Mouse (Mus musculus): ENCODE data around the gene Gm4353. TPM values are rescaled to one million over a fixed set of nuclear protein-coding genes. Genes with fewer than 3 reads are reported as not detected.

Gene Gm4353
- polyA plus RNA-seq, 1 experiment from 2014 or later = 0.91 TPM

DNA sequence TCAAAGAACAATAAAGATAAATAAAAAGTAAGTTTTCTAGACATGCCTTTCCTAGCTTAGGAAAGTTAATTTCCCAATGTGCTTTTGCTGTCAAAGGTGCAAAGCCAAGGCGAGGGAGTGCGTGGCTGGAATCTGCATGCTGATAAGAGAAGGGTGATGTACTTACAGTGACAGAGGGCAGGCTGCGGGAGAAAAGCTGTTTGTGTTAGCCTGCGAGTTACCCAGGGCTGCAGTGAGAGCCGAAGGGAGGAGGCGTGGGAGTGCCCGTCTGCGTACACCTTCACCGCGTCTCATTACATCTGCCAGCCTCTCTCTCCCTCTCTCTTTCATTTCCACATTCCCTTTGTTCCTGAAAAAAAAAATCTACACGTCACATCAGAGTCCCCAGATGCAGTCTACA is 45.9 kb downstream of the Gm4353 start, which contains the start of gene Sox6:
Sox6 (minus strand) TSS at position 286 of the 400 bp plus-strand sequence.
- Histone ChIP-seq H3K9ac (ENCODE audit: low read length) (peak within 1 kb of the TSS; percentile 66), H3K4me3 (ENCODE audit: low read depth, low read length) (peak within 1 kb of the TSS; percentile 48), H3K36me3 (ENCODE audit: control insufficient read depth, insufficient read depth, low read length) (no peaks in the 10 kb centered on the region), H3K27ac (ENCODE audit: low read depth, low read length) (no peak within 1 kb of the TSS), H3K9me3 (ENCODE audit: control insufficient read depth, low read length) (no peaks in the 10 kb centered on the region), H3K4me2 (ENCODE audit: low read depth, low read length, severe bottlenecking) (peak within 1 kb of the TSS; percentile 99), H3K27me3 (ENCODE audit: control insufficient read depth, insufficient read depth, low read length) (peaks cover 5% of the 10 kb centered on the region; the same call in 1 of the 2 replicates), H3K4me1 (replicated peaks; ENCODE audit: control insufficient read depth, insufficient read depth, low read length) (peaks cover 16% of the 10 kb centered on the region)
- no peak for ATAC-seq (replicated peaks; ENCODE audit: low FRiP score)
- peak; percentile 73 for DNase-seq (ENCODE audit: low spot score)
- WGBS = 0% methylated on average over 11 of the region's 11 CpGs

DNA sequence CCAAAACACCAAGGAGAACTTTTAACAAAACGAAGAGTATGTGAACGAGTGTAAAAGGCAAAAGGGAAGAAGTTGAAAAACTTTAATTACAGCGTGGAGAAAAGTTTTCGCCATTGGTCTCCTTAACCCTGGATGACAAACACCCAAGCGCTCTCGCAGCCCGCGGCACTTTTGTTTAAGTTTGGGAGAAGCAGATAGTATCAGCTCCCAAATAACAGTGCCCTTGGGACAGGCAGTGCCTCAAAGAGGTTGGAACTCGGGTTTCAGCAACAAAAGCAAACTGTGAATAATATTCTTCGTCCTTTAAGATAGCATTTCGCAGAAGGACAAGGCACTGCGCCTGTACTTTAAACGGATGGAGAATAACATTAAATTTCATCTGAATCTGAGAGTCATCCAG is 46.4 kb downstream of the Gm4353 start:
- H3K36me3 ChIP-seq (ENCODE audit: control insufficient read depth, insufficient read depth, low read length) = no peaks in the 10 kb centered on the region
- peak overlapping the region; percentile 66; the same call in 1 of the 2 replicates for H3K9ac ChIP-seq (ENCODE audit: low read length)
- no peak for DNase-seq (ENCODE audit: low spot score)
- H3K27ac ChIP-seq (ENCODE audit: low read depth, low read length) = no peak overlapping the region
- H3K4me3 ChIP-seq (ENCODE audit: low read depth, low read length) = peak overlapping the region; percentile 48
- peaks cover 5% of the 10 kb centered on the region; the same call in 1 of the 2 replicates for H3K27me3 ChIP-seq (ENCODE audit: control insufficient read depth, insufficient read depth, low read length)
- H3K4me1 ChIP-seq (replicated peaks; ENCODE audit: control insufficient read depth, insufficient read depth, low read length) = peaks cover 16% of the 10 kb centered on the region
- no peak for ATAC-seq (replicated peaks; ENCODE audit: low FRiP score)
- WGBS = 1% methylated on average over 13 of the region's 13 CpGs
- H3K9me3 ChIP-seq (ENCODE audit: control insufficient read depth, low read length) = no peaks in the 10 kb centered on the region
- H3K4me2 ChIP-seq (ENCODE audit: low read depth, low read length, severe bottlenecking) = peak overlapping the region; percentile 99

DNA sequence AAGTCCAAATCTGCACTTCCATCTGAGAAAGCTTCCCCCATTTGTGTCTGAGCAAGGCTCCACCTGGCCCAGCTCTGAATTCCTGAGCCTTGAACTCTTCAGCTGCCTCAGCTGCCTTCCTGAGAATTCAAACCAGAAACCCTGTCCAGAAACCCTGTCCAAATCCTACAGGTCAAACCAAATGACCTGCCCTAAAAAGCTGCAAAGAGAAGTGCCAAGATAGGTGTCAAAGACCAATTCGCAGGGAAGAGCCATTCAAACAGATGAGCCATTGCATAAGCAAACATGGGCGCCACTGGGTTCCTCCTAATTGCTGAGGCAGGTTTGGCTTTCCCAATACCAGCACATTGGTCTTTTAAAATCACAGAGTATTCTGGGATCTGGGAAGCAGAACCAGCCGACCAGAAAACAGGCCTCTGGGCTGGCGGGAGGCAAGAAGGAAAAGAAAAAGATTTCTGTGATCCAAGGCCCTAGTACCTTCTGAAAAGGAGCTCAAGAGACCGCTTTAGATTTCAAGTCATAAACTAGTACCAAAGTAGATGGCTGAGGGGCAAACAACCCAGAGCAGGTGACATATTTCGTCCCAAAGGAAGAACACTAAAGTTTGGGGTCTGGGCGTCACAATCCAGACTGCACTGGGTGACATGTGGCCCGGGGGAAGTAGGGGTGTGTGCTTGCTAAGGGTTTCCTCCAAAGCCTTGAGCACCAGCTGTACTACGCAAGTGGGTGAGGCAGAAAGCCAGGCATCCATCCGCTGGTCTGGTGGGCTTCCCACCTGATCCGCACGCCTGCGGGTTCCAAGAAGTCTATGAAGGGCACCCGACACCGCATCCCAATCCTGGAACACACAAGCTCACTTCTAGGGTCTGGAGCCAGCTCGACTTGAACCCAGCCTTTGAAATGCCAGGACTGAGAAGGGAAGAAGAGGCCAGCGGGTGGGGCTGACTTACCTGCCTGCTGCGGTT is 47.6 kb downstream of the Gm4353 start:
- 21% methylated on average over 18 of the region's 18 CpGs for WGBS
- ATAC-seq (replicated peaks; ENCODE audit: low FRiP score) (no peak), DNase-seq (ENCODE audit: low spot score) (peak; percentile 56)
- no peaks in the 10 kb centered on the region for H3K9me3 ChIP-seq (ENCODE audit: control insufficient read depth, low read length)
- H3K27me3 ChIP-seq (ENCODE audit: control insufficient read depth, insufficient read depth, low read length) = peaks cover 5% of the 10 kb centered on the region; the same call in 1 of the 2 replicates
- H3K9ac ChIP-seq (ENCODE audit: low read length) = peak overlapping the region; percentile 25; the same call in 1 of the 2 replicates
- H3K36me3 ChIP-seq (ENCODE audit: control insufficient read depth, insufficient read depth, low read length) = no peaks in the 10 kb centered on the region
- peaks cover 18% of the 10 kb centered on the region for H3K4me1 ChIP-seq (replicated peaks; ENCODE audit: control insufficient read depth, insufficient read depth, low read length)
- H3K27ac ChIP-seq (ENCODE audit: low read depth, low read length) = no peak overlapping the region
- peak overlapping the region; percentile 36 for H3K4me2 ChIP-seq (ENCODE audit: low read depth, low read length, severe bottlenecking)
- peak overlapping the region; percentile 48; the same call in 1 of the 2 replicates for H3K4me3 ChIP-seq (ENCODE audit: low read depth, low read length)

DNA sequence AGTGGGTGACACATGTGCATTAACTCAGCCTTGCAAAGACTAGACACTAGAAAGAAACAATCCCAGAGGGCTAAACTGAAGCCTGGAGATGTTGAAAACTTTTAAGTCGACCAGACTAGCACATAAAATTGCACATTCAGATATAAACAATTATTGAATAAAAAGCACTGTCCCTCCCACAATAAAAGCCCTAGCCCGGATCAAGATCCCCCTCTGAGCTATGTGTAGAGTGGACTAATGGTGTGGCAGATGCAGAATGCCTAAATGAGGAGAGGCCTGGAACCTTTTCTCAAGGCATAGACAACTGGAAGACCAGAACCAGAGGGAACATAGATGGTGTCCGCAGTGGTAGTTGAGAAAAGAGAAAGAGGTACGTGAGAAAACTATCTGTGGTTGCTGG is 48.9 kb downstream of the Gm4353 start:
- H3K27me3 ChIP-seq (ENCODE audit: control insufficient read depth, insufficient read depth, low read length) = peaks cover 3% of the 10 kb centered on the region; the same call in 1 of the 2 replicates
- H3K4me3 ChIP-seq (ENCODE audit: low read depth, low read length) = no peak overlapping the region; the same call in 1 of the 2 replicates
- no peak for DNase-seq (ENCODE audit: low spot score)
- peak overlapping the region; percentile 83; the same call in 1 of the 2 replicates for H3K4me2 ChIP-seq (ENCODE audit: low read depth, low read length, severe bottlenecking)
- no peak overlapping the region for H3K9ac ChIP-seq (ENCODE audit: low read length)
- 28% methylated on average over 4 of the region's 4 CpGs for WGBS
- no peak overlapping the region for H3K27ac ChIP-seq (ENCODE audit: low read depth, low read length)
- no peaks in the 10 kb centered on the region for H3K9me3 ChIP-seq (ENCODE audit: control insufficient read depth, low read length)
- peaks cover 22% of the 10 kb centered on the region for H3K4me1 ChIP-seq (replicated peaks; ENCODE audit: control insufficient read depth, insufficient read depth, low read length)
- no peak for ATAC-seq (replicated peaks; ENCODE audit: low FRiP score)
- no peaks in the 10 kb centered on the region for H3K36me3 ChIP-seq (ENCODE audit: control insufficient read depth, insufficient read depth, low read length)

DNA sequence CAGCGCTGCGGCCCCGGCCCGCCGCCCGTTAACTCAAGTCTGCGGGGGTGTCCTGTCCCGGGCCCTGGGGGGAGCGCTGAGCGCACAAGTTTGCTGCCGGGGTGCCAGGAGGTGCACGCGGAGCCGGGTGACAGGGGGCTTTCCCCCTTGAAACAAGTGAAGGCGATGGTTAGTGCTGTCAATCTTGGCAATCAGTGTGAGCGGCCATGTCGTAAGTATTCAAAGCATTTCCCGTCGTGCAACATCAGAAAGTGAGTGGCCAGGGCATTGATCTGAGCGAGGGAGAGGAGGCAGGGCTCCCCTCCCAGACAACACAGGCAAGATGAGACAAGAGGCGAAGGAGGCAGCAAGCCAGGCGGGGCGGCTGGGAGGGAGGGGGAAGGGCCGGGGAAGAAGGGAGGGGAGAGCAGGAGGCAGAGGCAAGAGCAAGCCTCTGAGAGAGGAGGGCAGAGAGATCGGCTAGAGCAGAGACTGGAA is 50.1 kb downstream of the Gm4353 start:
- peak; percentile 63 for ATAC-seq (replicated peaks; ENCODE audit: low FRiP score)
- peaks cover 26% of the 10 kb centered on the region for H3K4me1 ChIP-seq (replicated peaks; ENCODE audit: control insufficient read depth, insufficient read depth, low read length)

DNA sequence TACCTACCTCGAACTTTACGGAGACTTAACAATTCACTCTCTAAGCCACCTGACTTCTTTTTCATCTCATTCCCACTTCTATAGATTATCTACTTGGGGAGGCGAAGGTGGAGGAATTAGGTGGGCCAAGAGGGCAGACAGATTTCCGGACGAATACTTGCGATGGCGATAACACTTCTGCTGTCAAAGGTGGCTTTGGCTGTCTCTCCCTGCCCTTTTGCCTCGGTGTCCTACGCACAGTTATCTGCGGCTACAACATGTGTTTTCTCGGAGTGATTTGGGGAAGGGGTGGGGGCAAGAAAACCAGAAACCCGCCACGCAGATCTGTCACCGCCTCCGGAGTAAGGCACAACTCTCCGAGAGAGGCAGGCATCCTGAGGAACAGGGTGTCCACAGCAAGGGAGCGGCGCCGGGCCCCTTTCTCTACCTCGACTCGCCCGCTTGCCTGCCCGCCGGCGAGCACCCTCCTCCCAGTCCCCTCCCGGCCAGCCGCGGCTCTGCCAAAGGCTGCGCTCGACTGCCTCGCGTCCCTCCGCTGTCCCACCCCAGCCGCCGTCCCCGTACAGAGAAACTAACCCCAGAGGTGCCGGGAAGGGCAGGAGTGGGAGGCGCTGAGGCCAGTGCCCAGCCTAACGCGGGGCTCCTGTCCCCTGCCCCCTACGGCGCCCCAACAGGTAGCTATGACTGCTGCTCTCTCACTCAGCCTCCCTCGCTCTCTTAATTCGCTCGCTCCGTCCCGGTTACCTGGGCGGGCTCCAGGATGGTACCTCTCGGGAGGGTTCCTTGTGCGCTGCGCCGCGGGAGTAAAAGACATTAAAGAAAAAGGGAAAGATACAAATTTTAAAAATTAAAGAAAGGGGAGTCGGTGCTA is 50.8 kb downstream of the Gm4353 start:
- peaks cover 3% of the 10 kb centered on the region; the same call in 1 of the 2 replicates for H3K27me3 ChIP-seq (ENCODE audit: control insufficient read depth, insufficient read depth, low read length)

More for the DNA sequence above, 50.1 kb downstream of the Gm4353 start:
- Histone ChIP-seq H3K36me3 (ENCODE audit: control insufficient read depth, insufficient read depth, low read length) (no peaks in the 10 kb centered on the region), H3K9me3 (ENCODE audit: control insufficient read depth, low read length) (no peaks in the 10 kb centered on the region), H3K4me2 (ENCODE audit: low read depth, low read length, severe bottlenecking) (peak overlapping the region; percentile 83), H3K27me3 (ENCODE audit: control insufficient read depth, insufficient read depth, low read length) (peaks cover 3% of the 10 kb centered on the region; the same call in 1 of the 2 replicates), H3K9ac (ENCODE audit: low read length) (peak overlapping the region; percentile 78), H3K4me3 (ENCODE audit: low read depth, low read length) (peak overlapping the region; percentile 55), H3K27ac (ENCODE audit: low read depth, low read length) (peak overlapping the region; percentile 86)
- under 1% methylated on average over 25 of the region's 25 CpGs for WGBS
- peak; percentile 93 for DNase-seq (ENCODE audit: low spot score)

More for the DNA sequence above, 50.8 kb downstream of the Gm4353 start:
- H3K27ac ChIP-seq (ENCODE audit: low read depth, low read length) = peak overlapping the region; percentile 86
- peak; percentile 54 for ATAC-seq (replicated peaks; ENCODE audit: low FRiP score)
- H3K4me2 ChIP-seq (ENCODE audit: low read depth, low read length, severe bottlenecking) = peak overlapping the region; percentile 83
- H3K4me3 ChIP-seq (ENCODE audit: low read depth, low read length) = peak overlapping the region; percentile 55
- DNase-seq (ENCODE audit: low spot score) = peak; percentile 89
- peak overlapping the region; percentile 78 for H3K9ac ChIP-seq (ENCODE audit: low read length)
- WGBS = under 1% methylated on average over 54 of the region's 54 CpGs
- H3K36me3 ChIP-seq (ENCODE audit: control insufficient read depth, insufficient read depth, low read length) = no peaks in the 10 kb centered on the region
- H3K9me3 ChIP-seq (ENCODE audit: control insufficient read depth, low read length) = no peaks in the 10 kb centered on the region
- peaks cover 21% of the 10 kb centered on the region for H3K4me1 ChIP-seq (replicated peaks; ENCODE audit: control insufficient read depth, insufficient read depth, low read length)
